Mouse (Mus musculus): ENCODE results near the gene Trmo. TPM values are rescaled to one million over a fixed set of nuclear protein-coding genes. Genes with fewer than 3 reads are reported as not detected.

Trmo gene
- polyA plus RNA-seq, 1 experiment from 2014 or later, result 8.2 TPM

DNA sequence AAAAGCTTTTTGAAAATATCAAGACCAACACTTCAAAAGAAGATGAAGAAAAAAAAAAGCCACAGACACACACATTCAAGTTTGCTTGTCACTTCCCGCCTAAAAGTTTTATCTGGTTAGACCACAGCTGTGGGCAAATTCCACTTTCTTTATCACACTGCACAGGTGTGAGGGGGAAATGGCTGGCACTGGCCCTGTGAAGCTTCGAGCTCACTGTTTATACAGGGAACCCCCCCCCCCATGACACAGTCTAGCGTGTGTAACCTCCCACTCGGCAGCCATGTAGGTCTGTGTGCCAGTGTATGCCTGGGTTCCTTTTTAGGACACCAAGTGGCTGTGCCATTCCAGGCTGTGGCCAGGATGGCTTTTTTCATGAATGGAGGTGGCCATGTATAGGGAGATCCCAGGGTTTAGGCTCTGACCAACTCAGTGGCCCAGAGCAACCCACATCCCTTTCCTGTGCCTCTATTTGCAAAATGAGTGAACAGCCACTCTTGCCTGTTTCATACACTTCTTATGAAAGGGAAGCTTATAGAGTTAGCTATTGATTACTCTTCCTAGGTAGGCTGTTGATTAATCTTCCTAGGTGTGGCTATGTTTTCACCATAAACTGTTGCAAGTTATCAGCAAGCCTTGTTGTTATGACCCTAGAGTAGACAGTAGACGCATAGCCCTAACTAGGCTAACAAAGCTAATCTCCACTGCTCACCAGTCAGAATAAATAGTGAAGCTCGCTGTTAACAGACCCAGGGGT, 15.0 kb upstream of the Trmo start:
- Histone ChIP-seq H3K36me3 (no peaks in the 10 kb centered on the region), H3K27me3 (no peaks in the 10 kb centered on the region), H3K4me2 (replicated peaks) (no peak overlapping the region), H3K4me3 (no peak overlapping the region), H3K4me1 (no peaks in the 10 kb centered on the region), H3K9ac (no peak overlapping the region), H3K9me3 (no peaks in the 10 kb centered on the region), H3K27ac (no peak overlapping the region)
- no peak for ATAC-seq (ENCODE audit: insufficient number of reproducible peaks, insufficient read depth, low FRiP score, low TSS enrichment)
- 79% methylated on average over 6 of the region's 6 CpGs for WGBS

- H3K9ac ChIP-seq, result no peak overlapping the region
- H3K36me3 ChIP-seq, result no peaks in the 10 kb centered on the region
- no peaks in the 10 kb centered on the region for H3K9me3 ChIP-seq
- no peak overlapping the region for H3K4me3 ChIP-seq
- H3K4me1 ChIP-seq, result no peaks in the 10 kb centered on the region
- no peak for ATAC-seq (ENCODE audit: insufficient number of reproducible peaks, insufficient read depth, low FRiP score, low TSS enrichment)
- H3K4me2 ChIP-seq (replicated peaks), result no peak overlapping the region
- no peaks in the 10 kb centered on the region for H3K27me3 ChIP-seq
- WGBS, result 77% methylated on average over 4 of the region's 4 CpGs
- no peak overlapping the region for H3K27ac ChIP-seq
Measured at GRCm38 (mm10) chr4:46398839-46399238, 9.6 kb upstream of the Trmo start.

DNA sequence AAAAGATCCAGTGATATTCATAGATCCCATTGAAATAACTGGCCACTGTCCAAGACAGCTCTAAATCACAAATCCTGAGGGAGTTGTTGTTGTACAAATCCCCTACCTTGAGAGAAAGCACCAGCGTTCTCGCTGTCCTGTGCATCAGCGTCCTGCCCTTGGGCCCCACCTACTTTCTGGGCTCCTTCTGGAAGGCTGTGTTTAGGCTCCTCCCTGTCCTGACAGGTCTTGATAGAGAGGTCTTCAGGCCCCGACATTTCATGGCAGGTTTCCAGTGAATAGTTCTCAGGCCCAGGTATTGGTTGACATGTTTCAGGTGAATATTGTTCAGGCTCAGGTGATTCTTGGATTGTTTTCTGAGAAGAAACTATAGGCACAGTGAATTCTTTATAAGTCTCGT, 6.5 kb upstream of the Trmo start:
- no peak for ATAC-seq (ENCODE audit: insufficient number of reproducible peaks, insufficient read depth, low FRiP score, low TSS enrichment)
- Histone ChIP-seq H3K9me3 (no peaks in the 10 kb centered on the region), H3K4me2 (replicated peaks) (no peak overlapping the region), H3K4me3 (no peak overlapping the region), H3K27me3 (no peaks in the 10 kb centered on the region), H3K27ac (no peak overlapping the region), H3K9ac (no peak overlapping the region), H3K4me1 (no peaks in the 10 kb centered on the region), H3K36me3 (no peaks in the 10 kb centered on the region)
- WGBS, result 34% methylated on average over 5 of the region's 5 CpGs

- Histone ChIP-seq H3K36me3 (no peaks in the 10 kb centered on the region), H3K4me1 (no peaks in the 10 kb centered on the region), H3K9ac (no peak overlapping the region), H3K27ac (no peak overlapping the region), H3K4me3 (no peak overlapping the region), H3K4me2 (replicated peaks) (no peak overlapping the region), H3K9me3 (no peaks in the 10 kb centered on the region), H3K27me3 (no peaks in the 10 kb centered on the region)
- 79% methylated on average over 2 of the region's 2 CpGs for WGBS
- ATAC-seq (ENCODE audit: insufficient number of reproducible peaks, insufficient read depth, low FRiP score, low TSS enrichment), result no peak
Measured at GRCm38 (mm10) chr4:46394388-46394787, 5.2 kb upstream of the Trmo start.

- no peaks in the 10 kb centered on the region for H3K27me3 ChIP-seq
- 0 out of 2 replicates have a peak, but pooled peaks cover under 1% of the 10 kb centered on the region for H3K36me3 ChIP-seq
- WGBS, result 23% methylated on average over 9 of the region's 9 CpGs
- H3K4me2 ChIP-seq (replicated peaks), result peak overlapping the region; percentile 57
- H3K27ac ChIP-seq, result peak overlapping the region; percentile 88; the same call in 1 of the 2 replicates
- no peaks in the 10 kb centered on the region for H3K9me3 ChIP-seq
- no peak overlapping the region for H3K9ac ChIP-seq
- no peak overlapping the region for H3K4me3 ChIP-seq
- H3K4me1 ChIP-seq, result no peaks in the 10 kb centered on the region
- no peak for ATAC-seq (ENCODE audit: insufficient number of reproducible peaks, insufficient read depth, low FRiP score, low TSS enrichment)
Measured at GRCm38 (mm10) chr4:46390390-46390970, 1.2 kb upstream of the Trmo start.

DNA sequence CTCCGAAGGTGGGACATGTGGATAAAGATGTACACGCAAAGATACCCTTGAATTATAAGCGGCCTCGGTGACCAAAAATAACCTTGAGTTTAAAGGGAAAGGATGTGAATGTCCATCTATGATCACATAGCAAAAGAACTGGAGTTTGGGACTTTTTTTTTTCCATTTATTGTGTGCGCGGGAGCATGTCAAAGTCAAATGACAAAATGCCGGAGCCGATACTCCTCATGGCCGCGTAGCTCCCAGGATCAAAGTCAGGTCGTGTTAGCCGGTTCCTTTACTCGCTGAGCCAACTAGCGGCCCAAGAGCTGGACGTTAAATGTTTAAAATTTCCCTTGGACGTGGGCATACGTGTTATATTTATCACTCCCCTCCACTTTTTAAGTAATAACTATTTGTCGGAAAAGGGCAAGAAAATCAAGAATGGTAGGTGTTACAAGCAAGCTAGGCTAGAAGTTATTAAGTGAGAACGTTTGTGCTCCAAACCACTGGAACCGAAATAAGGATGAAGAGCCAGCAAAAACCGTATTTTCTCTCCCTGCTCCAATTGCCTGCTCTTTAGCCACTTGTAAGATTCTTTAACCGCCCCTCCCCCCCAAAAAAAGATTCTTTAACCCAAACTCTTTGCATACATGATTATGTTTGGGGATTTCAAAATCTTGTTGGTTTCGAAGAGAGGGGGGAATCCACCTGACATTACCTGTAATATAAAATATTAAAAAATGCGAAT, 540 bp upstream of the Trmo start:
- peak overlapping the region; percentile 88 for H3K27ac ChIP-seq
- H3K4me1 ChIP-seq, result no peaks in the 10 kb centered on the region
- H3K4me3 ChIP-seq, result peak overlapping the region; percentile 55
- 2% methylated on average over 24 of the region's 24 CpGs for WGBS
- peak overlapping the region; percentile 57 for H3K4me2 ChIP-seq (replicated peaks)
- no peak for ATAC-seq (ENCODE audit: insufficient number of reproducible peaks, insufficient read depth, low FRiP score, low TSS enrichment)
- no peaks in the 10 kb centered on the region for H3K27me3 ChIP-seq
- H3K9me3 ChIP-seq, result no peaks in the 10 kb centered on the region
- peak overlapping the region; percentile 79 for H3K9ac ChIP-seq
- H3K36me3 ChIP-seq, result 0 out of 2 replicates have a peak, but pooled peaks cover 7% of the 10 kb centered on the region

- Histone ChIP-seq H3K4me1 (no peaks in the 10 kb centered on the region), H3K9me3 (no peaks in the 10 kb centered on the region), H3K27ac (0 out of 2 replicates have a peak overlapping the region, but pooled peaks have one; percentile 88), H3K9ac (peak overlapping the region; percentile 79; the same call in 1 of the 2 replicates), H3K27me3 (no peaks in the 10 kb centered on the region), H3K36me3 (peaks cover 9% of the 10 kb centered on the region; the same call in 1 of the 2 replicates), H3K4me3 (peak overlapping the region; percentile 55), H3K4me2 (replicated peaks) (peak overlapping the region; percentile 57)
- WGBS, result 28% methylated on average over 5 of the region's 5 CpGs
- no peak for ATAC-seq (ENCODE audit: insufficient number of reproducible peaks, insufficient read depth, low FRiP score, low TSS enrichment)
Measured at GRCm38 (mm10) chr4:46388556-46388955, 681 bp downstream of the Trmo start.

- ATAC-seq (ENCODE audit: insufficient number of reproducible peaks, insufficient read depth, low FRiP score, low TSS enrichment), result no peak
- H3K4me2 ChIP-seq (replicated peaks), result peak overlapping the region; percentile 53
- H3K27me3 ChIP-seq, result 0 out of 2 replicates have a peak, but pooled peaks cover under 1% of the 10 kb centered on the region
- no peaks in the 10 kb centered on the region for H3K9me3 ChIP-seq
- peaks cover 10% of the 10 kb centered on the region for H3K4me1 ChIP-seq
- H3K9ac ChIP-seq, result no peak overlapping the region
- peak overlapping the region; percentile 30 for H3K4me3 ChIP-seq
- WGBS, result 22% methylated on average over 22 of the region's 22 CpGs
- peaks cover 20% of the 10 kb centered on the region for H3K36me3 ChIP-seq
- H3K27ac ChIP-seq, result no peak overlapping the region; the same call in 1 of the 2 replicates
Measured at GRCm38 (mm10) chr4:46374869-46375368, 14.3 kb downstream of the Trmo start.

- H3K4me3 ChIP-seq, result peak overlapping the region; percentile 30; the same call in 1 of the 2 replicates
- H3K27me3 ChIP-seq, result 0 out of 2 replicates have a peak, but pooled peaks cover 5% of the 10 kb centered on the region
- H3K36me3 ChIP-seq, result peaks cover 16% of the 10 kb centered on the region
- peaks cover 10% of the 10 kb centered on the region for H3K4me1 ChIP-seq
- H3K9ac ChIP-seq, result no peak overlapping the region
- peak overlapping the region; percentile 53 for H3K4me2 ChIP-seq (replicated peaks)
- 53% methylated on average over 6 of the region's 6 CpGs for WGBS
- ATAC-seq (ENCODE audit: insufficient number of reproducible peaks, insufficient read depth, low FRiP score, low TSS enrichment), result no peak
- H3K27ac ChIP-seq, result no peak overlapping the region
- no peaks in the 10 kb centered on the region for H3K9me3 ChIP-seq
Measured at GRCm38 (mm10) chr4:46374455-46374854, 14.8 kb downstream of the Trmo start.

DNA sequence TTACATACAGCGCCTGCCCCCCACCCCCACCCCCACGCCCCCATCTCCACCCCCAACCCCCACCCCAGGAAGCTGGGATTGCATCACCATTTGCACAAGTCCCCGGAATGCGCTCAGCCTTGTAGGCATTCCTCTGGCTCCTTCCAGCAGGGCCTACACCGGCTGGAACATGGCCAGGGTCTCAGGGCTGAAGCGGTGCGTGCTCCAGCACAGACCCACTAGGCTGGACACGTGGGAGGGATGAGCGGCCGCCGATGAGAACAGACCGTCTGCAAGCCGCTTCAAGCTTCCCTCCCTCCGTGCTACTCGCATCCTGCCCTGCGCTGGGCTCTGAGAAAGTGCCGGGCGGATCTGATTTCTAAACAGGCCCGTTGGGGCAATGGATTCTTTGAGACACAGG, 18.2 kb downstream of the Trmo start:
- Histone ChIP-seq H3K27ac (no peak overlapping the region), H3K4me2 (replicated peaks) (peak overlapping the region; percentile 45), H3K4me1 (peaks cover 10% of the 10 kb centered on the region), H3K27me3 (peaks cover 10% of the 10 kb centered on the region; the same call in 1 of the 2 replicates), H3K36me3 (no peaks in the 10 kb centered on the region), H3K9ac (peak overlapping the region; percentile 44), H3K4me3 (peak overlapping the region; percentile 4; the same call in 1 of the 2 replicates), H3K9me3 (no peaks in the 10 kb centered on the region; the same call in 1 of the 2 replicates)
- peak; percentile 82 for ATAC-seq (ENCODE audit: insufficient number of reproducible peaks, insufficient read depth, low FRiP score, low TSS enrichment)
- 2% methylated on average over 18 of the region's 19 CpGs for WGBS

- Histone ChIP-seq H3K4me3 (no peak overlapping the region), H3K9ac (no peak overlapping the region), H3K36me3 (no peaks in the 10 kb centered on the region), H3K27ac (no peak overlapping the region), H3K9me3 (no peaks in the 10 kb centered on the region; the same call in 1 of the 2 replicates), H3K27me3 (peaks cover 10% of the 10 kb centered on the region; the same call in 1 of the 2 replicates), H3K4me2 (replicated peaks) (0 out of 2 replicates have a peak overlapping the region, but pooled peaks have one; percentile 45), H3K4me1 (peaks cover 10% of the 10 kb centered on the region)
- 45% methylated on average over 6 of the region's 6 CpGs for WGBS
- no peak for ATAC-seq (ENCODE audit: insufficient number of reproducible peaks, insufficient read depth, low FRiP score, low TSS enrichment)
Measured at GRCm38 (mm10) chr4:46370406-46370805, 18.8 kb downstream of the Trmo start.

Measured in embryonic facial prominence, embryonic 12.5 days (tissue).